Mouse (Mus musculus) heart, embryonic 11.5 days (tissue): ENCODE data around the gene Tenm2. TPM values are rescaled to one million over a fixed set of nuclear protein-coding genes. Genes with fewer than 3 reads are reported as not detected.

Experiments used
- ATAC-seq: fragments of 200-750 bp; cut with Nextera tagmentation; replicated peaks from 2 replicates; pipeline ENCODE4 v1.8.0; 2017; ENCODE audit warnings: moderate library complexity; ENCODE audit not compliant: insufficient number of reproducible peaks, low FRiP score, low TSS enrichment
- H3K27ac ChIP-seq: fragments of 300-500 bp; sonication (generic); 2 replicates; pipeline ENCODE4 v1.5.1; 2014; ENCODE audit warnings: mild to moderate bottlenecking, low read depth, low read length
- H3K27me3 ChIP-seq: fragments of 300-500 bp; sonication (generic); 2 replicates; pipeline ENCODE4 v1.6.1; 2014; ENCODE audit warnings: mild to moderate bottlenecking, low read length, mixed read lengths; ENCODE audit not compliant: control insufficient read depth, insufficient read depth
- H3K36me3 ChIP-seq: fragments of 300-500 bp; sonication (generic); 2 replicates; pipeline ENCODE4 v1.6.1; 2014; ENCODE audit warnings: mild to moderate bottlenecking, low read length, moderate library complexity, mixed read lengths; ENCODE audit not compliant: control insufficient read depth, insufficient read depth
- H3K4me1 ChIP-seq: fragments of 300-500 bp; sonication (generic); 2 replicates; pipeline ENCODE4 v1.6.1; 2014; ENCODE audit warnings: low read length; ENCODE audit not compliant: control insufficient read depth, insufficient read depth
- H3K4me2 ChIP-seq: fragments of 300-500 bp; sonication (generic); 2 replicates; pipeline ENCODE4 v1.6.1; 2014; ENCODE audit warnings: mild to moderate bottlenecking, moderate library complexity
- H3K4me3 ChIP-seq: fragments of 300-500 bp; sonication (generic); 2 replicates; pipeline ENCODE4 v1.5.1; 2014; ENCODE audit warnings: low read depth, low read length
- H3K9ac ChIP-seq: fragments of 300-500 bp; sonication (generic); 2 replicates; pipeline ENCODE4 v1.6.1; 2014; ENCODE audit warnings: mild to moderate bottlenecking, low read depth, low read length, moderate library complexity
- H3K9me3 ChIP-seq: fragments of 300-500 bp; sonication (generic); replicated peaks from 2 replicates; pipeline ENCODE4 v1.6.1; 2016; ENCODE audit warnings: low read length; ENCODE audit not compliant: control insufficient read depth
- WGBS: fragments of 180-500 bp; shearing (Covaris S2); extraction: QIAGEN DNeasy Blood & Tissue Kit; methylation state at CpG from one replicate; pipeline ENCODE4 v1.1.7; 2014; ENCODE audit not compliant: insufficient replicate concordance; 5-methylcytosine and 5-hydroxymethylcytosine counted together
- polyA plus RNA-seq: library from polyadenylated mRNA; unstranded; fragments of >200 nt; fragmentation: Nextera tagmentation; extraction: Ambion mirVana; gene quantifications from 2 replicates; pipeline ENCODE4 v1.2.1, GENCODE M21; 2014

The Tenm2 gene
- polyA plus RNA-seq, 1 experiment from 2014 or later = 1.4 TPM

- Histone ChIP-seq H3K27me3 (no peaks in the 10 kb centered on the region), H3K4me1 (no peaks in the 10 kb centered on the region), H3K36me3 (no peaks in the 10 kb centered on the region), H3K27ac (no peak overlapping the region), H3K9ac (no peak overlapping the region), H3K9me3 (no peaks in the 10 kb centered on the region), H3K4me3 (no peak overlapping the region), H3K4me2 (no peak overlapping the region)
- 85% methylated on average over 6 of the region's 6 CpGs for WGBS
- ATAC-seq = no peak
These were observed 949.5 kb downstream of the Tenm2 start for GRCm38 (mm10) chr11:36286246-36286645.

DNA sequence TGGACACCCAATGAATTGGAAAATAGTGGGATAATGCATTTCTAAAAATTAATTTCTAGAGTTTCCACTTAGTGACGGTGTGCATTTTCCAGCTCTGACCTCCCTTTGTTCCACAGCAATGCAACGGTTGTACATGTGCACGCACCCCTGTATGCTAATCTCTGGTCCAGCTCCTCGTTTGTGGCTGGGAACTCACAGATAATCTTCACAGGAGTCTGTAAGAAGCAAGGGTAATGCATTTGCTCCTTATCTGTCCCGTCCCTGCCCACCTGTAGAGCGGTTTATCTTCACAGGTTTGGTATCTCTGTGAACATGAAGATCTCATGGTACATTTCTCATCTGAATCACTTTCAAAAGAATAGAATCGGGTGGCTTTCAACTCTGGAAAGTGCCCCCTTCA is 955.2 kb downstream of the Tenm2 start:
- Histone ChIP-seq H3K9ac (no peak overlapping the region), H3K4me1 (peaks cover 6% of the 10 kb centered on the region), H3K27me3 (no peaks in the 10 kb centered on the region), H3K9me3 (no peaks in the 10 kb centered on the region), H3K4me3 (no peak overlapping the region), H3K36me3 (no peaks in the 10 kb centered on the region), H3K4me2 (no peak overlapping the region), H3K27ac (no peak overlapping the region)
- 51% methylated on average over 7 of the region's 7 CpGs for WGBS
- no peak for ATAC-seq

GRCm38 (mm10) chr11:36277903-36278215 is 957.9 kb downstream of the Tenm2 start:
- no peak overlapping the region for H3K9ac ChIP-seq
- 77% methylated on average over 9 of the region's 9 CpGs for WGBS
- no peak overlapping the region for H3K4me2 ChIP-seq
- H3K27ac ChIP-seq = no peak overlapping the region
- H3K4me3 ChIP-seq = no peak overlapping the region
- no peak for ATAC-seq
- H3K9me3 ChIP-seq = no peaks in the 10 kb centered on the region
- no peaks in the 10 kb centered on the region for H3K36me3 ChIP-seq
- H3K4me1 ChIP-seq = peaks cover 6% of the 10 kb centered on the region
- no peaks in the 10 kb centered on the region for H3K27me3 ChIP-seq

- Histone ChIP-seq H3K4me3 (no peak overlapping the region), H3K9me3 (no peaks in the 10 kb centered on the region), H3K27ac (no peak overlapping the region), H3K36me3 (no peaks in the 10 kb centered on the region), H3K4me1 (peaks cover 6% of the 10 kb centered on the region), H3K9ac (no peak overlapping the region), H3K27me3 (no peaks in the 10 kb centered on the region), H3K4me2 (no peak overlapping the region)
- no peak for ATAC-seq
- 66% methylated on average over 20 of the region's 20 CpGs for WGBS
These were observed 958.4 kb downstream of the Tenm2 start for GRCm38 (mm10) chr11:36277192-36277902.

- 35% methylated on average over 5 of the region's 5 CpGs for WGBS
- Histone ChIP-seq H3K36me3 (no peaks in the 10 kb centered on the region), H3K9me3 (no peaks in the 10 kb centered on the region), H3K4me1 (peaks cover 6% of the 10 kb centered on the region), H3K4me2 (no peak overlapping the region), H3K27me3 (no peaks in the 10 kb centered on the region), H3K9ac (no peak overlapping the region), H3K4me3 (no peak overlapping the region), H3K27ac (no peak overlapping the region)
- no peak for ATAC-seq
These were observed 959.7 kb downstream of the Tenm2 start for GRCm38 (mm10) chr11:36276015-36276414.

- no peak overlapping the region for H3K4me3 ChIP-seq
These were observed 963.6 kb downstream of the Tenm2 start for GRCm38 (mm10) chr11:36272149-36272548.

GRCm38 (mm10) chr11:36269945-36270344 is 965.8 kb downstream of the Tenm2 start:
- ATAC-seq = no peak
- Histone ChIP-seq H3K9ac (no peak overlapping the region), H3K27ac (no peak overlapping the region), H3K4me3 (no peak overlapping the region), H3K27me3 (no peaks in the 10 kb centered on the region), H3K36me3 (no peaks in the 10 kb centered on the region), H3K4me1 (no peaks in the 10 kb centered on the region), H3K9me3 (no peaks in the 10 kb centered on the region), H3K4me2 (no peak overlapping the region)
- 81% methylated on average over 6 of the region's 6 CpGs for WGBS

More at GRCm38 (mm10) chr11:36272149-36272548, 963.6 kb downstream of the Tenm2 start:
- H3K27ac ChIP-seq = no peak overlapping the region
- WGBS = 72% methylated on average over 2 of the region's 2 CpGs
- no peak overlapping the region for H3K9ac ChIP-seq
- no peaks in the 10 kb centered on the region for H3K36me3 ChIP-seq
- no peaks in the 10 kb centered on the region for H3K9me3 ChIP-seq
- ATAC-seq = no peak
- H3K4me2 ChIP-seq = no peak overlapping the region
- H3K4me1 ChIP-seq = peaks cover 6% of the 10 kb centered on the region
- no peaks in the 10 kb centered on the region for H3K27me3 ChIP-seq

GRCm38 (mm10) chr11:36264776-36265466 is 970.8 kb downstream of the Tenm2 start:
- Histone ChIP-seq H3K27ac (no peak overlapping the region), H3K4me1 (no peaks in the 10 kb centered on the region), H3K9me3 (no peaks in the 10 kb centered on the region), H3K4me3 (no peak overlapping the region), H3K36me3 (no peaks in the 10 kb centered on the region), H3K4me2 (no peak overlapping the region), H3K27me3 (no peaks in the 10 kb centered on the region), H3K9ac (no peak overlapping the region)
- ATAC-seq = no peak
- 86% methylated on average over 17 of the region's 17 CpGs for WGBS

GRCm38 (mm10) chr11:36263840-36264239 is 971.9 kb downstream of the Tenm2 start:
- no peak overlapping the region for H3K9ac ChIP-seq
- no peaks in the 10 kb centered on the region for H3K27me3 ChIP-seq
- no peak overlapping the region for H3K4me3 ChIP-seq
- no peak overlapping the region for H3K4me2 ChIP-seq
- no peaks in the 10 kb centered on the region for H3K9me3 ChIP-seq
- no peak for ATAC-seq
- WGBS = 67% methylated on average over 10 of the region's 10 CpGs
- no peaks in the 10 kb centered on the region for H3K4me1 ChIP-seq
- no peaks in the 10 kb centered on the region for H3K36me3 ChIP-seq
- H3K27ac ChIP-seq = no peak overlapping the region
